Mouse (Mus musculus): ENCODE measurements at regions not wholly inside any gene's neighbourhood (a gene's known extent, or its start where the extent isn't known, plus 50 kb on each side); places are given as distances from the start of the nearest gene placed in this dataset.

GRCm38 (mm10) chr4:67546013-67546412 lies 718.6 kb downstream of the Tlr4 start:
- H3K27me3 ChIP-seq (ENCODE audit: poor library complexity, severe bottlenecking): no peaks in the 10 kb centered on the region
- no peaks in the 10 kb centered on the region for H3K36me3 ChIP-seq (replicated peaks)
- no peak overlapping the region for H3K4me3 ChIP-seq
- H3K27ac ChIP-seq: no peak overlapping the region
- WGBS: 67% methylated on average over 1 of the region's 1 CpGs
- H3K4me1 ChIP-seq: no peaks in the 10 kb centered on the region
- H3K9me3 ChIP-seq: no peaks in the 10 kb centered on the region
- no peak for DNase-seq (ENCODE audit: extremely low spot score, low spot score)

DNA sequence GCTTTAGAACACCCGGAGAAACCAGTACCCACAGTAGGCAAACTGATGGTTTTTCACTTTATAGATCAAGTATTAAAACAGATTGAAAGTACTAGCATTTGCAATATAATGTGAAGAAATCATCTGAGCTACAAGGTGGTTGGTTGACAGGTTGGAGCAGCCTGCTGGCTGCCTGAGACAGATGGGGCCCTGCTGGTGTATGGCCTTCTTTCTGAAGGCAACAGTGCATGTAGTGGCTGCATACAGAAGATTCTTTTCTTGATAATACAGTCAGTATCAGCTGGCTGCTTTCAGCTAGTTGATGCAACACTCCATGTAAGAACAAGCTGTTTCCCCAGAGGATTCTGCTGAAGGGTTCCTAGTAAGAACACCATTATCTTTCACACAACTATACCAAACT lies 720.6 kb downstream of the Tlr4 start:
- Histone ChIP-seq H3K9me3 (no peaks in the 10 kb centered on the region), H3K27ac (no peak overlapping the region), H3K4me1 (no peaks in the 10 kb centered on the region), H3K4me3 (no peak overlapping the region), H3K36me3 (replicated peaks) (no peaks in the 10 kb centered on the region), H3K27me3 (ENCODE audit: poor library complexity, severe bottlenecking) (no peaks in the 10 kb centered on the region)
- DNase-seq (ENCODE audit: extremely low spot score, low spot score): no peak
- 97% methylated on average over 1 of the region's 1 CpGs for WGBS

GRCm38 (mm10) chr4:67553511-67553910 lies 726.1 kb downstream of the Tlr4 start:
- H3K4me3 ChIP-seq: no peak overlapping the region
- WGBS: 83% methylated on average over 3 of the region's 3 CpGs
- no peak for DNase-seq (ENCODE audit: extremely low spot score, low spot score)
- no peaks in the 10 kb centered on the region for H3K9me3 ChIP-seq
- no peaks in the 10 kb centered on the region for H3K4me1 ChIP-seq
- no peaks in the 10 kb centered on the region for H3K27me3 ChIP-seq (ENCODE audit: poor library complexity, severe bottlenecking)
- H3K27ac ChIP-seq: no peak overlapping the region
- H3K36me3 ChIP-seq (replicated peaks): no peaks in the 10 kb centered on the region

GRCm38 (mm10) chr4:67574816-67575215 lies 747.4 kb downstream of the Tlr4 start:
- Histone ChIP-seq H3K4me3 (no peak overlapping the region), H3K9me3 (no peaks in the 10 kb centered on the region), H3K36me3 (replicated peaks) (no peaks in the 10 kb centered on the region), H3K4me1 (no peaks in the 10 kb centered on the region), H3K27ac (no peak overlapping the region), H3K27me3 (ENCODE audit: poor library complexity, severe bottlenecking) (no peaks in the 10 kb centered on the region)
- WGBS: 90% methylated on average over 3 of the region's 3 CpGs
- DNase-seq (ENCODE audit: extremely low spot score, low spot score): no peak

DNA sequence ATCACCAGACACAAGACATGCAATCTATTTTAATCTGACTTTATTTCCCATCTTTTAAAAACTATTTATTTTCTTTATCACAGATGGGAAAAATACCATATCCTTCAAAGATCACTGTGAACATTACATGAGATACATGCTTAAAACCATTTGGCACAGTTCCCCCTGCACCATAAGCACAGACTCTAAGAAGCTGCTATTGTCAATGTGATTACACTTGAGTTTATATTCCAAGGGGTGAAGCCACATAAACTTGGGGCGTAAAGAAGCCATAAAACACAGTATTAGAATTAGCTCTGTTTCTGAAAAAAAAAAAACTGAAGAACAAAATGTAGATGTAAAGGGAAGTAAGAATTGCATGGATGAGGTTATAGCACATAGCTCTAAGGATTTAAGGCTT lies 762.1 kb downstream of the Tlr4 start:
- H3K9me3 ChIP-seq: no peaks in the 10 kb centered on the region
- no peaks in the 10 kb centered on the region for H3K36me3 ChIP-seq (replicated peaks)
- peaks cover 3% of the 10 kb centered on the region; the same call in 1 of the 2 replicates for H3K4me1 ChIP-seq
- DNase-seq (ENCODE audit: extremely low spot score, low spot score): no peak
- H3K27me3 ChIP-seq (ENCODE audit: poor library complexity, severe bottlenecking): no peaks in the 10 kb centered on the region
- WGBS: 95% methylated on average over 1 of the region's 1 CpGs
- H3K27ac ChIP-seq: no peak overlapping the region
- H3K4me3 ChIP-seq: no peak overlapping the region

DNA sequence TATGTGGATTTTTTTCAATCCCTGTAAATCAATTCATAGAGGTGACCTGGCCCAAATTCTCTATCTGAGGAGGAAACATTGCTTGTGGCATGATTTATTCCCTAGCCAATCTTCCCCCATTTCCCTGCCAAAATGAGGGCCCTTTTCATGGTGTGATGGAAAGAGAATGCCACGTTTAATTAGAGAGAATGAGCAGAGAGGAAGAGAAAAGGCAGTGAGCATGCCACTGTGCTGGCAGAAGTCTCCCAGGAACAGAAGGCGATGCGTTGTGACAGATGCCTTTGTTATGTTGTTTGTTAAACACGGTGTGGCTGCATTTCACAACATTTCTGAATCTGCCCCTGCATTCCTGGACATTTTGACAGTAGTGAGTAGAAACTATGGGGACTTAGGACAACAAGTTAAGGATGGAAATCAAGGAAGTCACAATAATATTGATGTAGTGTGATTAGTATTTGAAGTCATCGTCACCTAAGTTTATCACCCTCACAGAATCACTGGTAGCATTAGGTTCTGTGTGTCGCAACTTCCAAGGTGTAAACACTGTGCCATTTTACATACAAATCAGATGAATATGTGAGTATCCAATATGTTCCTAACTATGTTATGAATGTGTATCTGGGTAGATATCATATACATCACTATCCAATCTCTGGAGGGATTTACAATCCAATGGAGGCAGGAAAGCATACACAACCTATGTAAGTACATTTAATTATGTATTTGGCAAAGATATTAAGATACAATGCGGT lies 762.8 kb downstream of the Tlr4 start:
- WGBS: 68% methylated on average over 7 of the region's 7 CpGs
- no peak for DNase-seq (ENCODE audit: extremely low spot score, low spot score)
- peaks cover 3% of the 10 kb centered on the region; the same call in 1 of the 2 replicates for H3K4me1 ChIP-seq
- H3K27me3 ChIP-seq (ENCODE audit: poor library complexity, severe bottlenecking): no peaks in the 10 kb centered on the region
- H3K4me3 ChIP-seq: no peak overlapping the region
- no peaks in the 10 kb centered on the region for H3K9me3 ChIP-seq
- H3K36me3 ChIP-seq (replicated peaks): no peaks in the 10 kb centered on the region
- H3K27ac ChIP-seq: no peak overlapping the region

DNA sequence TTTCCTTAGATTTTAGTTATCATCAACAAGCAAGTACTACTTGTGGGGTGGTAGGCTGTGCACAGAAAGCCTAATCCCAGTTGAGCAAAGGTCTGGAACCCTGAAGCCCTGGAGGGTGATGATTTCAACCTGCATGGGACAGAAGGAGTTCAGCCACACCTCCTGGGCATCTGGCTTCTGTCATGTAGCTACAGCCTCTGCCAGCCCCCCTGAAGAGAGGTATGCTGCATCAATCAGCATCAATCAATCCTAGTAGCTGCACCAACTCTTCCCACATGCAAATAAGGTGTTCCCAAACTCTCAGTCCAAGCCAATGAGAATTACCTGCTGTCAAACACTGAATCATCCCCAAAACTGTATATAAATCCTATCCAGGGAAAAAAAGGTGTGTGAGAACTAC lies 779.8 kb downstream of the Tlr4 start:
- DNase-seq (ENCODE audit: extremely low spot score, low spot score): no peak
- Histone ChIP-seq H3K9me3 (no peaks in the 10 kb centered on the region), H3K4me1 (peaks cover 4% of the 10 kb centered on the region; the same call in 1 of the 2 replicates), H3K27me3 (ENCODE audit: poor library complexity, severe bottlenecking) (no peaks in the 10 kb centered on the region), H3K27ac (no peak overlapping the region), H3K36me3 (replicated peaks) (no peaks in the 10 kb centered on the region), H3K4me3 (no peak overlapping the region)

- Histone ChIP-seq H3K4me3 (no peak overlapping the region), H3K9me3 (no peaks in the 10 kb centered on the region), H3K27ac (no peak overlapping the region), H3K4me1 (peaks cover 9% of the 10 kb centered on the region), H3K36me3 (replicated peaks) (no peaks in the 10 kb centered on the region), H3K27me3 (ENCODE audit: poor library complexity, severe bottlenecking) (no peaks in the 10 kb centered on the region)
- WGBS: 57% methylated on average over 5 of the region's 5 CpGs
- DNase-seq (ENCODE audit: extremely low spot score, low spot score): no peak
Measured at GRCm38 (mm10) chr4:67614486-67615067, 787.2 kb downstream of the Tlr4 start.

DNA sequence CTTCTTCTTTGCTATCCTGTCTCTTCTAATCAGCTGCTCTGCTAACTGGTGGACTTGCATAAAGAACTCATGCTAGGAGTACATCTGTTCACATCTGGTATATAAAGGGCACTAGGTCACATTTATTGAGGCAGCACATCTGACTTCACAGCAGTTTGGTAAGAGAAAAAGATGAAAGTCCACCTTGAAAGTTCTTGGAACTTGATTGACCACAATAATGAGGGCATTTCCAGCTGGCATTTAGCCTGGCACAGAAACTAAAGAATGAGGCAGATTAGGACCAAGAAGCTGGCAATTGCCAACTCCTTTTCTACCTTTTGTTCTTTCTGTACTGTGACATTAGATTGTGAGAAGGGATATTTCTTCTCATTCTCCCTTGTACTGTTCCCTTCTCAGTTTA lies 799.3 kb downstream of the Tlr4 start:
- Histone ChIP-seq H3K36me3 (replicated peaks) (no peaks in the 10 kb centered on the region), H3K27me3 (ENCODE audit: poor library complexity, severe bottlenecking) (no peaks in the 10 kb centered on the region), H3K27ac (no peak overlapping the region), H3K9me3 (no peaks in the 10 kb centered on the region), H3K4me1 (no peaks in the 10 kb centered on the region), H3K4me3 (no peak overlapping the region)
- no peak for DNase-seq (ENCODE audit: extremely low spot score, low spot score)

- no peaks in the 10 kb centered on the region for H3K4me1 ChIP-seq
- H3K9me3 ChIP-seq: no peaks in the 10 kb centered on the region
- DNase-seq (ENCODE audit: extremely low spot score, low spot score): no peak
- no peaks in the 10 kb centered on the region for H3K36me3 ChIP-seq (replicated peaks)
- no peaks in the 10 kb centered on the region for H3K27me3 ChIP-seq (ENCODE audit: poor library complexity, severe bottlenecking)
- no peak overlapping the region for H3K27ac ChIP-seq
- WGBS: 75% methylated on average over 2 of the region's 2 CpGs
- H3K4me3 ChIP-seq: no peak overlapping the region
Measured at GRCm38 (mm10) chr4:67646090-67646489, 818.7 kb downstream of the Tlr4 start.

- WGBS: 60% methylated on average over 3 of the region's 3 CpGs
- no peak overlapping the region for H3K4me3 ChIP-seq
Measured at GRCm38 (mm10) chr4:67662122-67662521, 834.7 kb downstream of the Tlr4 start.

DNA sequence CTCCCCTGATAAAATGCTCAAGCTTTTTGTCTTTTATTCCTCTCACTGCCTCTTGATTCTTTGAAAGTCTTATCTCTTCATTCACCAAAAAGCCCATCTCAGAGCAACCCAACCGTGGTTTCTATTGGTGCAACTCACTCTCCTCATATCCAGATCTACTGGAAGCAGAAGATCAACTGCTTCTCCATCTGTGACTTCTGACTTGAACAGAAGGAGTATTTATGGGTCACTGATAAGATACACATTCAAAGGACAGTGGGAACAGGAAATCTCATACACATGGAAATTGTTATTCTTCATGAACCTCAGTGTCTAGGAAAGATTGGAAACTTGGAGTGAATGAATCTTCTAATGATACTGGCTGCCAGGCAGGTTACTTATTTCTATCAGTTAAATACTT lies 846.6 kb downstream of the Tlr4 start:
- H3K4me3 ChIP-seq: no peak overlapping the region
- DNase-seq (ENCODE audit: extremely low spot score, low spot score): no peak
- no peaks in the 10 kb centered on the region for H3K27me3 ChIP-seq (ENCODE audit: poor library complexity, severe bottlenecking)
- no peaks in the 10 kb centered on the region for H3K36me3 ChIP-seq (replicated peaks)
- WGBS: 72% methylated on average over 1 of the region's 1 CpGs
- no peaks in the 10 kb centered on the region for H3K9me3 ChIP-seq
- H3K4me1 ChIP-seq: no peaks in the 10 kb centered on the region
- no peak overlapping the region for H3K27ac ChIP-seq

More at GRCm38 (mm10) chr4:67662122-67662521, 834.7 kb downstream of the Tlr4 start:
- DNase-seq (ENCODE audit: extremely low spot score, low spot score): no peak
- Histone ChIP-seq H3K36me3 (replicated peaks) (no peaks in the 10 kb centered on the region), H3K27me3 (ENCODE audit: poor library complexity, severe bottlenecking) (no peaks in the 10 kb centered on the region), H3K4me1 (no peaks in the 10 kb centered on the region), H3K9me3 (no peaks in the 10 kb centered on the region; the same call in 1 of the 2 replicates), H3K27ac (no peak overlapping the region)

- Histone ChIP-seq H3K4me3 (no peak overlapping the region), H3K27ac (no peak overlapping the region), H3K27me3 (ENCODE audit: poor library complexity, severe bottlenecking) (no peaks in the 10 kb centered on the region), H3K36me3 (replicated peaks) (no peaks in the 10 kb centered on the region), H3K9me3 (no peaks in the 10 kb centered on the region), H3K4me1 (no peaks in the 10 kb centered on the region)
- no peak for DNase-seq (ENCODE audit: extremely low spot score, low spot score)
- WGBS: 97% methylated on average over 1 of the region's 1 CpGs
Measured at GRCm38 (mm10) chr4:67677589-67677988, 850.2 kb downstream of the Tlr4 start.

Measured in forebrain, embryonic 10.5 days (tissue).